Mouse (Mus musculus) limb, embryonic 11.5 days (tissue): ENCODE measurements around the gene Tcirg1. TPM values are rescaled to one million over a fixed set of nuclear protein-coding genes. Genes with fewer than 3 reads are reported as not detected.

Source experiments
- ATAC-seq: fragments of 200-750 bp; cut with Nextera tagmentation; 2 replicates; pipeline ENCODE4 v1.8.0; 2017; ENCODE audit warnings: low read depth; ENCODE audit not compliant: insufficient number of reproducible peaks, low FRiP score, low TSS enrichment
- DNase-seq: peaks from one replicate; pipeline ENCODE4 v3.0.0-alpha.2; 2015; ENCODE audit warnings: low spot score
- H3K27ac ChIP-seq: fragments of 300-500 bp; sonication (generic); replicated peaks from 2 replicates; pipeline ENCODE4 v1.5.1; 2014; ENCODE audit warnings: low read depth, mild to moderate bottlenecking, low read length
- H3K27me3 ChIP-seq: fragments of 300-500 bp; sonication (generic); 2 replicates; pipeline ENCODE4 v1.6.1; 2014; ENCODE audit warnings: mild to moderate bottlenecking, low read length, mixed read lengths; ENCODE audit not compliant: control insufficient read depth, insufficient read depth
- H3K36me3 ChIP-seq: fragments of 300-500 bp; sonication (generic); 2 replicates; pipeline ENCODE4 v1.6.1; 2014; ENCODE audit warnings: mild to moderate bottlenecking, low read length, moderate library complexity, mixed read lengths; ENCODE audit not compliant: control insufficient read depth, insufficient read depth
- H3K4me1 ChIP-seq: fragments of 300-500 bp; sonication (generic); 2 replicates; pipeline ENCODE4 v1.6.1; 2014; ENCODE audit warnings: low read length, mixed read lengths; ENCODE audit not compliant: control insufficient read depth, insufficient read depth
- H3K4me2 ChIP-seq: fragments of 300-500 bp; sonication (generic); 2 replicates; pipeline ENCODE4 v1.6.1; 2014; ENCODE audit warnings: low read depth, mild to moderate bottlenecking, moderate library complexity; ENCODE audit not compliant: severe bottlenecking
- H3K4me3 ChIP-seq: fragments of 300-500 bp; sonication (generic); 2 replicates; pipeline ENCODE4 v1.5.1; 2014; ENCODE audit warnings: low read depth, low read length
- H3K9ac ChIP-seq: fragments of 300-500 bp; sonication (generic); 2 replicates; pipeline ENCODE4 v1.6.1; 2014; ENCODE audit warnings: mild to moderate bottlenecking, low read length
- H3K9me3 ChIP-seq: fragments of 300-500 bp; sonication (generic); 2 replicates; pipeline ENCODE4 v1.6.1; 2016; ENCODE audit warnings: low read length; ENCODE audit not compliant: control insufficient read depth
- whole genome bisulfite sequencing: fragments of 180-500 bp; shearing (Covaris S2); extraction: QIAGEN DNeasy Blood & Tissue Kit; methylation state at CpG from one replicate; pipeline ENCODE4 v1.1.7; 2014; 5-methylcytosine and 5-hydroxymethylcytosine counted together
- polyA plus RNA-seq: library from polyadenylated mRNA; unstranded; fragments of >200 nt; fragmentation: Nextera tagmentation; extraction: Ambion mirVana; gene quantifications from 2 replicates; pipeline ENCODE4 v1.2.1, GENCODE M21; 2014

The Tcirg1 gene
- polyA plus RNA-seq, 1 experiment from 2014 or later, result 27.3 TPM

DNA sequence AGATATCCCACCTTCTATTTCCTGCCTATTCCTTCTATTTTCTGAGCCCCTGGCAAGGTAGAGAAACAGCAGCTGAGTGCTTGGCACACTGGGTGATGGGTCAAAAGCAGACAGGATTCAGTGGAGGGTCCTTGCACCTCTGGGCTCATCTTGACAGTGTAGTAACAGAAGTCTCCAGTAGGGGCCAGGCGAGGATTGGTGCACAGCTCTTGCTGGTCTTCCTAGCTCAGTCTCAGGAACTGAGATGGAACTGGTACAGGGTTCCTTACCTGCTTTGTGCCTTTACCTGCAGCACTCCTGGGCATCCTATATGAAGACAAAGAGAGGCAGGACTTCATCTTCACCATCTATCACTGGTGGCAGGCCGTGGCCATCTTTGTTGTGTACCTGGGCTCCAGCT, 39.8 kb upstream of the Tcirg1 start:
- peak; percentile 84 for DNase-seq
- 11% methylated on average over 2 of the region's 2 CpGs for WGBS
- Histone ChIP-seq H3K27me3 (no peaks in the 10 kb centered on the region), H3K4me1 (no peaks in the 10 kb centered on the region), H3K9me3 (no peaks in the 10 kb centered on the region), H3K4me2 (no peak overlapping the region), H3K27ac (no peak overlapping the region), H3K36me3 (no peaks in the 10 kb centered on the region; the same call in 1 of the 2 replicates), H3K4me3 (no peak overlapping the region), H3K9ac (no peak overlapping the region)
- no peak for ATAC-seq

- H3K4me1 ChIP-seq, result no peaks in the 10 kb centered on the region
- no peak overlapping the region for H3K9ac ChIP-seq
- H3K27me3 ChIP-seq, result no peaks in the 10 kb centered on the region
- H3K36me3 ChIP-seq, result no peaks in the 10 kb centered on the region; the same call in 1 of the 2 replicates
- 33% methylated on average over 10 of the region's 10 CpGs for WGBS
- ATAC-seq (no peak), DNase-seq (peak; percentile 34)
- H3K9me3 ChIP-seq, result no peaks in the 10 kb centered on the region
- no peak overlapping the region for H3K4me2 ChIP-seq
- H3K27ac ChIP-seq, result no peak overlapping the region
- no peak overlapping the region for H3K4me3 ChIP-seq
Measured at GRCm38 (mm10) chr19:3945872-3946564, 39.1 kb upstream of the Tcirg1 start.

DNA sequence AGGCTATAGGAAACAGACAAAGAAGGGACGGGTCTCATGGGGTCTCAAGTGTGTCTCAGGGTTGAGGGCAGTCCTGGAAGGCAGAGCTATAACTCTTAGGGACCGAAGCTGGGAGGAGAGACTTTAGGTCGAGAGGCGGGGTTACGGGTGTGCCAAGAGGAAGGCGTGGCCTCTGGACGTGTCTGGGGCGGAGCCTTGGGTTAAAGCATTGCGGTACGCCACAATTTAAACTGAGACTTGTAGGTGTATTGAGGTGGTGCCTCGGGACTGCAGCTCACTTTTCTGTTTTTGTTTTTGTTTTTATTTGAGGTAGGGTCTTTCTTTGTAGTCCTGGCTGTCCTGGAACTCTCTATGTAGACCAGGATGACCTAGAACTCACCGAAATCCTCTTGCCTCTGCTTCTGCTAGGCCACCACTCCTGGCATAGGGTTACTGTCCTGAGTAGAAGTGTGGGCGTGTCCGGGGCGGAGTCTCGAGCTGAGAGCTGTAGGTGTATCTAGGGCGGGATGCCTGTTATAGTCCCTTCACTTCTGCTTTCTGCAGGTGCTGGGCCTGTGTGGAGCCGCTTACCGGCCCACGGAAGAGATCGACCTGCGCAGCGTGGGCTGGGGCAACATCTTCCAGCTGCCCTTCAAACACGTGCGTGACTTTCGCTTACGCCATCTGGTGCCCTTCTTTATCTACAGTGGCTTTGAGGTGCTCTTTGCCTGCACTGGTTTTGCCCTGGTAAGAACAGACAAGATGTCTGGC, 36.2 kb upstream of the Tcirg1 start:
- no peaks in the 10 kb centered on the region for H3K36me3 ChIP-seq
- H3K27ac ChIP-seq, result no peak overlapping the region
- H3K4me2 ChIP-seq, result 0 out of 2 replicates have a peak overlapping the region, but pooled peaks have one; percentile 10
- no peaks in the 10 kb centered on the region for H3K4me1 ChIP-seq
- no peaks in the 10 kb centered on the region for H3K27me3 ChIP-seq
- H3K9ac ChIP-seq, result no peak overlapping the region
- H3K9me3 ChIP-seq, result no peaks in the 10 kb centered on the region
- DNase-seq, result no peak
- WGBS, result 21% methylated on average over 27 of the region's 27 CpGs
- no peak for ATAC-seq
- H3K4me3 ChIP-seq, result no peak overlapping the region

GRCm38 (mm10) chr19:3942315-3942714, 35.4 kb upstream of the Tcirg1 start:
- no peak overlapping the region for H3K4me3 ChIP-seq
- no peak overlapping the region for H3K27ac ChIP-seq
- no peaks in the 10 kb centered on the region for H3K36me3 ChIP-seq
- no peaks in the 10 kb centered on the region for H3K4me1 ChIP-seq
- DNase-seq (no peak), ATAC-seq (no peak)
- no peaks in the 10 kb centered on the region for H3K9me3 ChIP-seq
- no peaks in the 10 kb centered on the region for H3K27me3 ChIP-seq
- no peak overlapping the region for H3K4me2 ChIP-seq
- 84% methylated on average over 7 of the region's 7 CpGs for WGBS
- H3K9ac ChIP-seq, result no peak overlapping the region

DNA sequence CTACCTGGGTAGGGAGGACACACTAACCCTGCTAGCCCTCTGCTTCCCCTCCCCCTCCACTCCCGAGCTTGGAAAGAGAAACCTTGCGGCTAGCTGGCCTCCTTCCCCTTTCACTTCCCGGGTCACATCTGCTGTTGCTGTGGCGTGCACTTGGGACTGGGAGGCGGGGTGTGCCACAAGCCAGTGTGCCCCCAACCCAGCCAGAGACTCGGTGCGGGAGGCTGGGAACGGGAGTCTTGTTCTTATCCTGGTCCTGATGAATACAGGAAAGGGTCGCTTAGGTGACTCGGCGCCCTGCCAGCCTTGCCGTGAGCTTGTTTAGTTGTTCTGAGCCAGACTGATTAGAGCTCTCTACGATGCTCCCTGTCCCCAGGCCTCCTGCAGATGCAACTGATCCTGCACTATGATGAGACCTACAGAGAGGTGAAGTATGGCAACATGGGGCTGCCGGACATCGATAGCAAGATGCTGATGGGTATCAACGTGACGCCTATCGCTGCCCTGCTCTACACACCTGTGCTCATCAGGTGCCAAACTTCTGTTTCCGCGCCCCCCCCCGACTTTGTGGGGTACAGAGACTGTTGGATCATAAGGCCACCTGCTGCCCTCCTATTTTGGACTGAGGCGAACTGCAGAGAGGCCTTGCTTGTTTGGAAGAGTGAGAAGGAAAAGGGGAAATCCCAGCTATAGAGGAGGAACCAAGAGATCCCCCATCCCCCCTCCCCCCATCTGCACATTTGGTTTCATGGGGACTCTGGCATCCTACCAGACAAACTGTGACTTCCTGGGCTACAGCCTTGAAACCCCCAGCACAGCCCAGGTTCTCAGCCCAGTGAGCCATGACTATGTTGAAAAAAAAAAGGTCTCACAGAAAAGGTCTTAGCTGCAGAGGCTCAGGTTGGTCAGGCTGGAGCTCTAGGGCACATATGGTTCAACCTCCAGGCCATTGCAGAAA, 29.2 kb upstream of the Tcirg1 start:
- Histone ChIP-seq H3K36me3 (no peaks in the 10 kb centered on the region), H3K4me3 (peak overlapping the region; percentile 45), H3K9me3 (no peaks in the 10 kb centered on the region), H3K4me1 (0 out of 2 replicates have a peak, but pooled peaks cover 7% of the 10 kb centered on the region), H3K27me3 (no peaks in the 10 kb centered on the region), H3K27ac (no peak overlapping the region), H3K9ac (peak overlapping the region; percentile 55), H3K4me2 (peak overlapping the region; percentile 80)
- WGBS, result 8% methylated on average over 22 of the region's 22 CpGs
- no peak for ATAC-seq
- DNase-seq, result peak; percentile 65

- Histone ChIP-seq H3K4me2 (peak within 1 kb of the TSS; percentile 80), H3K36me3 (no peaks in the 10 kb centered on the region), H3K27ac (no peak within 1 kb of the TSS), H3K4me3 (peak within 1 kb of the TSS; percentile 45), H3K4me1 (0 out of 2 replicates have a peak, but pooled peaks cover 7% of the 10 kb centered on the region), H3K9ac (peak within 1 kb of the TSS; percentile 55), H3K9me3 (no peaks in the 10 kb centered on the region), H3K27me3 (no peaks in the 10 kb centered on the region)
- DNase-seq (peak; percentile 74), ATAC-seq (peak; percentile 84)
- WGBS, result 5% methylated on average over 41 of the region's 42 CpGs
Measured at GRCm38 (mm10) chr19:3935032-3935895, 28.3 kb upstream of the Tcirg1 start, which contains the start of gene Unc93b1. TSS of gene Unc93b1 (plus strand) at chr19:3935186.

DNA sequence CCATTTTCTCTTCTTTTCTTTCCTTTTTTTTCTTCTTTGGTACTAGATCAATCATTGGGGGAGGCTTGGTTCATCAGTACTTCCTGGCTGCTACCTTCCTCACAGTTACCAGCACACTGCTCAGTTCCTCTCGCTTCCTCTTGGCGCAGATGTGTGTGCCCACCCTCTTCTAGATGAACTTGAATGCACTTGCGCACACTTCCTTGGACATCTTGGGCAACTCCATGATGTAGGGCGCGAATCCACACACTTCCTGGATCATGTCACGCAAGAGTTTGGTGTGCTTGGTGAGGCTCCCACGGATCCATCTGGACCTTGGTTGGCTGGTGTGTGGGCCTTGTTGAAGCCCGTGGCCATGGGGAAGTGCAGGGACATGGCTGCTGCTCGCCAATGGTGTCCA, 24.8 kb upstream of the Tcirg1 start:
- Histone ChIP-seq H3K9me3 (no peaks in the 10 kb centered on the region), H3K27me3 (no peaks in the 10 kb centered on the region), H3K36me3 (no peaks in the 10 kb centered on the region), H3K4me2 (no peak overlapping the region), H3K4me3 (no peak overlapping the region), H3K27ac (no peak overlapping the region), H3K9ac (no peak overlapping the region), H3K4me1 (0 out of 2 replicates have a peak, but pooled peaks cover 7% of the 10 kb centered on the region)
- no peak for DNase-seq
- 91% methylated on average over 9 of the region's 9 CpGs for WGBS
- no peak for ATAC-seq
